Mouse (Mus musculus): ENCODE data around the gene Pde4a. TPM values are rescaled to one million over a fixed set of nuclear protein-coding genes. Genes with fewer than 3 reads are reported as not detected.
A peak's percentile ranks its signal among the peaks of the same experiment; 100 is the strongest.

The Pde4a gene
- polyA plus RNA-seq, 1 experiment from 2014 or later, result 3.8 TPM

GRCm38 (mm10) chr9:21236991-21237367, 71.5 kb downstream of the Pde4a start:
- peaks cover 33% of the 10 kb centered on the region for H3K27me3 ChIP-seq (ENCODE audit: low read depth, poor library complexity, severe bottlenecking)
- DNase-seq (ENCODE audit: low spot score), result no peak
- H3K4me1 ChIP-seq, result peaks cover 28% of the 10 kb centered on the region
- H3K36me3 ChIP-seq, result peaks cover 49% of the 10 kb centered on the region
- peak overlapping the region; percentile 99 for H3K27ac ChIP-seq (replicated peaks)
- no peaks in the 10 kb centered on the region for H3K9me3 ChIP-seq (replicated peaks)
- 87% methylated on average over 25 of the region's 25 CpGs for WGBS
- H3K4me3 ChIP-seq, result peak overlapping the region; percentile 76

GRCm38 (mm10) chr9:21237368-21238003, 72.0 kb downstream of the Pde4a start:
- H3K36me3 ChIP-seq, result peaks cover 44% of the 10 kb centered on the region
- H3K9me3 ChIP-seq (replicated peaks), result no peaks in the 10 kb centered on the region
- H3K27me3 ChIP-seq (ENCODE audit: low read depth, poor library complexity, severe bottlenecking), result peaks cover 38% of the 10 kb centered on the region
- peak overlapping the region; percentile 99 for H3K27ac ChIP-seq (replicated peaks)
- peak overlapping the region; percentile 76 for H3K4me3 ChIP-seq
- H3K4me1 ChIP-seq, result peaks cover 27% of the 10 kb centered on the region
- DNase-seq (ENCODE audit: low spot score), result peak; percentile 60
- 23% methylated on average over 19 of the region's 19 CpGs for WGBS

- no peak for DNase-seq (ENCODE audit: low spot score)
- Histone ChIP-seq H3K4me3 (peak overlapping the region; percentile 76), H3K4me1 (peaks cover 27% of the 10 kb centered on the region), H3K27me3 (ENCODE audit: low read depth, poor library complexity, severe bottlenecking) (peaks cover 45% of the 10 kb centered on the region), H3K9me3 (replicated peaks) (peaks cover 7% of the 10 kb centered on the region; the same call in 1 of the 2 replicates), H3K36me3 (peaks cover 37% of the 10 kb centered on the region), H3K27ac (replicated peaks) (peak overlapping the region; percentile 99)
- WGBS, result 2% methylated on average over 31 of the region's 31 CpGs
These were observed 72.7 kb downstream of the Pde4a start for GRCm38 (mm10) chr9:21238004-21238732.

- Histone ChIP-seq H3K4me1 (peaks cover 29% of the 10 kb centered on the region), H3K27me3 (ENCODE audit: low read depth, poor library complexity, severe bottlenecking) (peaks cover 45% of the 10 kb centered on the region), H3K9me3 (replicated peaks) (peaks cover 8% of the 10 kb centered on the region; the same call in 1 of the 2 replicates), H3K27ac (replicated peaks) (peak within 1 kb of the TSS; percentile 99), H3K4me3 (peak within 1 kb of the TSS; percentile 76), H3K36me3 (peaks cover 30% of the 10 kb centered on the region)
- under 1% methylated on average over 88 of the region's 90 CpGs for WGBS
- peak; percentile 84 for DNase-seq (ENCODE audit: low spot score)
These were observed 73.4 kb downstream of the Pde4a start, which contains the start of gene Keap1 for GRCm38 (mm10) chr9:21238733-21239464. Gene Keap1, minus strand, starts transcription at chr9:21239361.

GRCm38 (mm10) chr9:21239465-21239848, 73.9 kb downstream of the Pde4a start:
- Histone ChIP-seq H3K27me3 (ENCODE audit: low read depth, poor library complexity, severe bottlenecking) (peaks cover 50% of the 10 kb centered on the region), H3K36me3 (peaks cover 24% of the 10 kb centered on the region), H3K9me3 (replicated peaks) (peaks cover 8% of the 10 kb centered on the region; the same call in 1 of the 2 replicates), H3K27ac (replicated peaks) (peak overlapping the region; percentile 99; the same call in 1 of the 2 replicates), H3K4me1 (peaks cover 35% of the 10 kb centered on the region), H3K4me3 (peak overlapping the region; percentile 76)
- DNase-seq (ENCODE audit: low spot score), result no peak
- WGBS, result 41% methylated on average over 4 of the region's 4 CpGs

- DNase-seq (ENCODE audit: low spot score), result peak; percentile 87
- Histone ChIP-seq H3K4me3 (peak overlapping the region; percentile 29; the same call in 1 of the 2 replicates), H3K36me3 (peaks cover 7% of the 10 kb centered on the region; the same call in 1 of the 2 replicates), H3K9me3 (replicated peaks) (peaks cover 8% of the 10 kb centered on the region; the same call in 1 of the 2 replicates), H3K27ac (replicated peaks) (no peak overlapping the region), H3K27me3 (ENCODE audit: low read depth, poor library complexity, severe bottlenecking) (peaks cover 68% of the 10 kb centered on the region), H3K4me1 (peaks cover 43% of the 10 kb centered on the region)
- WGBS, result 5% methylated on average over 11 of the region's 11 CpGs
These were observed 75.8 kb downstream of the Pde4a start for GRCm38 (mm10) chr9:21241343-21241742.

- H3K36me3 ChIP-seq, result no peaks in the 10 kb centered on the region
- peak overlapping the region; percentile 51 for H3K4me3 ChIP-seq
- H3K4me1 ChIP-seq, result peaks cover 33% of the 10 kb centered on the region
- DNase-seq (ENCODE audit: low spot score), result no peak
- WGBS, result 6% methylated on average over 42 of the region's 42 CpGs
- no peak overlapping the region for H3K27ac ChIP-seq (replicated peaks)
- H3K9me3 ChIP-seq (replicated peaks), result peaks cover 8% of the 10 kb centered on the region; the same call in 1 of the 2 replicates
- peaks cover 94% of the 10 kb centered on the region for H3K27me3 ChIP-seq (ENCODE audit: low read depth, poor library complexity, severe bottlenecking)
These were observed 78.4 kb downstream of the Pde4a start for GRCm38 (mm10) chr9:21243826-21244427.

- Histone ChIP-seq H3K27me3 (ENCODE audit: low read depth, poor library complexity, severe bottlenecking) (peaks cover 100% of the 10 kb centered on the region), H3K4me1 (peaks cover 27% of the 10 kb centered on the region), H3K4me3 (peak overlapping the region; percentile 51), H3K36me3 (no peaks in the 10 kb centered on the region), H3K9me3 (replicated peaks) (peaks cover 8% of the 10 kb centered on the region; the same call in 1 of the 2 replicates), H3K27ac (replicated peaks) (no peak overlapping the region)
- peak; percentile 62 for DNase-seq (ENCODE audit: low spot score)
- under 1% methylated on average over 72 of the region's 72 CpGs for WGBS
These were observed 79.1 kb downstream of the Pde4a start for GRCm38 (mm10) chr9:21244428-21245112.

GRCm38 (mm10) chr9:21245113-21245487, 79.6 kb downstream of the Pde4a start:
- Histone ChIP-seq H3K9me3 (replicated peaks) (peaks cover 8% of the 10 kb centered on the region; the same call in 1 of the 2 replicates), H3K36me3 (no peaks in the 10 kb centered on the region), H3K27me3 (ENCODE audit: low read depth, poor library complexity, severe bottlenecking) (peaks cover 100% of the 10 kb centered on the region), H3K4me3 (peak overlapping the region; percentile 51), H3K4me1 (peaks cover 25% of the 10 kb centered on the region), H3K27ac (replicated peaks) (no peak overlapping the region)
- no peak for DNase-seq (ENCODE audit: low spot score)
- WGBS, result 1% methylated on average over 16 of the region's 16 CpGs

- no peak for DNase-seq (ENCODE audit: low spot score)
- peaks cover 8% of the 10 kb centered on the region; the same call in 1 of the 2 replicates for H3K9me3 ChIP-seq (replicated peaks)
- no peak overlapping the region for H3K4me3 ChIP-seq
- peaks cover 100% of the 10 kb centered on the region for H3K27me3 ChIP-seq (ENCODE audit: low read depth, poor library complexity, severe bottlenecking)
- H3K4me1 ChIP-seq, result peaks cover 24% of the 10 kb centered on the region
- WGBS, result 48% methylated on average over 1 of the region's 1 CpGs
- H3K36me3 ChIP-seq, result no peaks in the 10 kb centered on the region
- no peak overlapping the region for H3K27ac ChIP-seq (replicated peaks)
These were observed 80.8 kb downstream of the Pde4a start for GRCm38 (mm10) chr9:21246342-21246741.

- no peaks in the 10 kb centered on the region for H3K36me3 ChIP-seq
- H3K27ac ChIP-seq (replicated peaks), result no peak within 1 kb of the TSS
- peaks cover 98% of the 10 kb centered on the region for H3K27me3 ChIP-seq (ENCODE audit: low read depth, poor library complexity, severe bottlenecking)
- H3K9me3 ChIP-seq (replicated peaks), result no peaks in the 10 kb centered on the region
- WGBS, result 3% methylated on average over 30 of the region's 30 CpGs
- peak within 1 kb of the TSS; percentile 34 for H3K4me3 ChIP-seq
- H3K4me1 ChIP-seq, result peaks cover 21% of the 10 kb centered on the region
- DNase-seq (ENCODE audit: low spot score), result no peak
These were observed 82.8 kb downstream of the Pde4a start, which contains the start of gene S1pr5 for GRCm38 (mm10) chr9:21248326-21248725. Gene S1pr5, minus strand, starts transcription at chr9:21248443.
